Mouse (Mus musculus): Measurements from ENCODE around the gene 4933424G06Rik. TPM values are rescaled to one million over a fixed set of nuclear protein-coding genes. Genes with fewer than 3 reads are reported as not detected.

4933424G06Rik gene
- polyA plus RNA-seq, 1 experiment = 53.7 TPM

DNA sequence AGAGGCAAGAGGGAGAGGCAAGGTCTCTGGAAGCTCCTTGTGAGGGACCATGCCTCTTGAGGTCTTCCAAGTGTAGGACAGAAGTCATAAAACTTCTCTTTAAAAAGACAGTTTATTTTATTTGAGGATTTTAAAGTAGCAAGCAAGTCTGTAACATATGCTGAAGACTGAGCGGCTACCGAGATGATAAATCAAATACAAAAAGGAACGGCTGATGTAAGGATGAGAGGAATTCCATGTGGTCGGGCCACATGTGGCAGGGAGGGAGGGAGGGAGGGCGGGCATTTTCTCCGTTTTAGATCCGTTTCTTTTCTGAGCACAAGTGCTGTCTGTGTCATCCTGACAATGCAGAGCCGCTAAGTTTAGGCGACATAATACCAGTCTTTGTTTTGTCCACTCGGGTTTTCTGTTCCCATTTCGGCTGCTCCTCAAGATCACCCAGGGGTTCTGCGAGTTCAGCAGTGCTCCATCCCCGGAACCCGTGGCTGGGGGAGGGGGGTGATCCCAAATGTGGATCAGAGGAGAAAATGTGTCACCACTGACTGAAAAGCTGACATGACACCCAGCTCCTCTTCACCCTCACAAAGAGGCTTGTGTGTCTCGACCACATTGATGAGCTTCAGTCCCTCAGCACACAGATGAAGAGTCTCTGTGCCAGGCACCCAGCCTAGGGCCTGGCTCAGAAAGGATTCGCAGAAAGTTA lies 37.1 kb upstream of the 4933424G06Rik start:
- Histone ChIP-seq H3K36me3 (ENCODE audit: control insufficient read depth, insufficient read depth, low read length) (peaks cover 2% of the 10 kb centered on the region; the same call in 1 of the 2 replicates), H3K4me1 (ENCODE audit: control insufficient read depth, insufficient read depth, low read length) (no peaks in the 10 kb centered on the region), H3K27me3 (ENCODE audit: control insufficient read depth, insufficient read depth, low read length) (no peaks in the 10 kb centered on the region), H3K27ac (ENCODE audit: control insufficient read depth, insufficient read depth, low read depth, low read length) (no peak overlapping the region), H3K4me3 (ENCODE audit: control insufficient read depth, low read depth, low read length) (no peak overlapping the region)
- TF ChIP-seq POLR2A (IDR thresholded peaks at IDR 0.05; ENCODE audit: control insufficient read depth, low read depth, low read length) (no peak), CTCF (IDR thresholded peaks at IDR 0.05; ENCODE audit: control insufficient read depth, insufficient read depth, insufficient replicate concordance, low read depth, low read length) (no peak)

GRCm38 (mm10) chr1:36674936-36675335 lies 35.0 kb upstream of the 4933424G06Rik start:
- H3K4me3 ChIP-seq (ENCODE audit: control insufficient read depth, low read depth, low read length) = no peak overlapping the region
- no peaks in the 10 kb centered on the region for H3K27me3 ChIP-seq (ENCODE audit: control insufficient read depth, insufficient read depth, low read length)
- H3K36me3 ChIP-seq (ENCODE audit: control insufficient read depth, insufficient read depth, low read length) = no peaks in the 10 kb centered on the region; the same call in 1 of the 2 replicates
- H3K27ac ChIP-seq (ENCODE audit: control insufficient read depth, insufficient read depth, low read depth, low read length) = no peak overlapping the region
- no peak for TF ChIP-seq POLR2A (IDR thresholded peaks at IDR 0.05; ENCODE audit: control insufficient read depth, low read depth, low read length)
- TF ChIP-seq CTCF (IDR thresholded peaks at IDR 0.05; ENCODE audit: control insufficient read depth, insufficient read depth, insufficient replicate concordance, low read depth, low read length) = no peak
- no peaks in the 10 kb centered on the region; the same call in 1 of the 2 replicates for H3K4me1 ChIP-seq (ENCODE audit: control insufficient read depth, insufficient read depth, low read length)

DNA sequence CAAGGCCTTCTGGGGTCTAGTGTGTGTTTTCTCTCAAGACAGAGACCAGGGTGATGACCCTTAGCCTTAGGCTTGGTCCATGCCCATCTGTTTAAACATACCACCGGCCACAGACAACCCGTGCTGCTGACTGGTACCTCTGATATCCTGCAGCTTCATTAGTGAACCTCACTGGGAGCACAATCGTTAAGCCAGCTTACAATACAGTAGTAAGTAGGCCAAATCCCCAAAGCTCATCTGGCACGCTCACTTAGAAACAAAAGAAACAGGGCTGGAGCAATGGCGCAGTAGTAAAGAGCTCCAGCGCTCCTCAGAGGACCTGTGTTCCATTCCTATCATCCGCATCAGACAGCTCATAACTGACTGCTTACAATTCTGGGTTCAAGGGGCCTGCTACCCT lies 29.1 kb upstream of the 4933424G06Rik start:
- TF ChIP-seq POLR2A (IDR thresholded peaks at IDR 0.05; ENCODE audit: control insufficient read depth, low read depth, low read length) = no peak
- TF ChIP-seq CTCF (IDR thresholded peaks at IDR 0.05; ENCODE audit: control insufficient read depth, insufficient read depth, insufficient replicate concordance, low read depth, low read length) = no peak
- Histone ChIP-seq H3K27me3 (ENCODE audit: control insufficient read depth, insufficient read depth, low read length) (no peaks in the 10 kb centered on the region), H3K4me1 (ENCODE audit: control insufficient read depth, insufficient read depth, low read length) (peaks cover 9% of the 10 kb centered on the region), H3K27ac (ENCODE audit: control insufficient read depth, insufficient read depth, low read depth, low read length) (no peak overlapping the region), H3K4me3 (ENCODE audit: control insufficient read depth, low read depth, low read length) (peak overlapping the region; percentile 92), H3K36me3 (ENCODE audit: control insufficient read depth, insufficient read depth, low read length) (peaks cover 6% of the 10 kb centered on the region)

GRCm38 (mm10) chr1:36682620-36683355 lies 27.2 kb upstream of the 4933424G06Rik start, which contains the start of gene Fam178b:
Gene Fam178b (minus strand): TSS chr1:36683183.
- Histone ChIP-seq H3K27ac (ENCODE audit: control insufficient read depth, insufficient read depth, low read depth, low read length) (peak within 1 kb of the TSS; percentile 94), H3K4me3 (ENCODE audit: control insufficient read depth, low read depth, low read length) (peak within 1 kb of the TSS; percentile 92), H3K27me3 (ENCODE audit: control insufficient read depth, insufficient read depth, low read length) (no peaks in the 10 kb centered on the region), H3K4me1 (ENCODE audit: control insufficient read depth, insufficient read depth, low read length) (peaks cover 9% of the 10 kb centered on the region), H3K36me3 (ENCODE audit: control insufficient read depth, insufficient read depth, low read length) (peaks cover 6% of the 10 kb centered on the region)
- TF ChIP-seq CTCF (IDR thresholded peaks at IDR 0.05; ENCODE audit: control insufficient read depth, insufficient read depth, insufficient replicate concordance, low read depth, low read length) (no peak), POLR2A (IDR thresholded peaks at IDR 0.05; ENCODE audit: control insufficient read depth, low read depth, low read length) (peak; percentile 93)

- no peak for TF ChIP-seq POLR2A (IDR thresholded peaks at IDR 0.05; ENCODE audit: control insufficient read depth, low read depth, low read length)
- peak; percentile 62; the same call in 1 of the 2 replicates for TF ChIP-seq CTCF (IDR thresholded peaks at IDR 0.05; ENCODE audit: control insufficient read depth, insufficient read depth, insufficient replicate concordance, low read depth, low read length)
- Histone ChIP-seq H3K27ac (ENCODE audit: control insufficient read depth, insufficient read depth, low read depth, low read length) (no peak overlapping the region), H3K4me1 (ENCODE audit: control insufficient read depth, insufficient read depth, low read length) (peaks cover 9% of the 10 kb centered on the region), H3K27me3 (ENCODE audit: control insufficient read depth, insufficient read depth, low read length) (no peaks in the 10 kb centered on the region), H3K36me3 (ENCODE audit: control insufficient read depth, insufficient read depth, low read length) (peaks cover 6% of the 10 kb centered on the region), H3K4me3 (ENCODE audit: control insufficient read depth, low read depth, low read length) (peak overlapping the region; percentile 92)
These were observed 26.0 kb upstream of the 4933424G06Rik start for GRCm38 (mm10) chr1:36683810-36684467.

GRCm38 (mm10) chr1:36690671-36691235 lies 19.2 kb upstream of the 4933424G06Rik start:
- TF ChIP-seq CTCF (IDR thresholded peaks at IDR 0.05; ENCODE audit: control insufficient read depth, insufficient read depth, insufficient replicate concordance, low read depth, low read length) (no peak), POLR2A (IDR thresholded peaks at IDR 0.05; ENCODE audit: control insufficient read depth, low read depth, low read length) (no peak)
- peaks cover 10% of the 10 kb centered on the region for H3K4me1 ChIP-seq (ENCODE audit: control insufficient read depth, insufficient read depth, low read length)
- H3K27ac ChIP-seq (ENCODE audit: control insufficient read depth, insufficient read depth, low read depth, low read length) = peak overlapping the region; percentile 86
- peak overlapping the region; percentile 92 for H3K4me3 ChIP-seq (ENCODE audit: control insufficient read depth, low read depth, low read length)
- H3K27me3 ChIP-seq (ENCODE audit: control insufficient read depth, insufficient read depth, low read length) = no peaks in the 10 kb centered on the region
- H3K36me3 ChIP-seq (ENCODE audit: control insufficient read depth, insufficient read depth, low read length) = no peaks in the 10 kb centered on the region
